Comparison of ENCODE assay signal across 8 mouse cellular contexts in genomic region chr13:67451172-67452020, GRCm38 (mm10). TPM values are rescaled to one million over a fixed set of nuclear protein-coding genes. Genes with fewer than 3 reads are reported as not detected.
DNase-seq lines count a peak whose midpoint lies in the region; ATAC-seq and TF ChIP-seq lines count a peak whose summit lies in the region.

Gene Zfp874a, minus strand, starts transcription at chr13:67451624.

- H3K27ac ChIP-seq in embryonic facial prominence, embryonic 14.5 days (replicated peaks; ENCODE audit: low read depth, low read length), result peak within 1 kb of the TSS; percentile 55
- H3K27ac ChIP-seq in heart, adult 2 months, result peak within 1 kb of the TSS; percentile 89
- peak within 1 kb of the TSS; percentile 22; the same call in 1 of the 2 replicates for H3K27ac ChIP-seq in limb, embryonic 13.5 days
- 0 out of 2 replicates have a peak within 1 kb of the TSS, but pooled peaks have one; percentile 2 for H3K27ac ChIP-seq in midbrain, embryonic 16.5 days (ENCODE audit: low read length)

- H3K36me3 ChIP-seq in embryonic facial prominence, embryonic 14.5 days (ENCODE audit: control insufficient read depth, insufficient read depth, low read length), result peaks cover 23% of the 10 kb centered on the region
- H3K36me3 ChIP-seq in heart, adult 2 months (ENCODE audit: control insufficient read depth, insufficient read depth, low read length), result no peaks in the 10 kb centered on the region
- H3K36me3 ChIP-seq in limb, embryonic 13.5 days, result peaks cover 17% of the 10 kb centered on the region
- peaks cover 8% of the 10 kb centered on the region for H3K36me3 ChIP-seq in midbrain, embryonic 16.5 days (ENCODE audit: control insufficient read depth, insufficient read depth, low read length)

- no peaks in the 10 kb centered on the region for H3K79me2 ChIP-seq in heart, adult 2 months (replicated peaks; ENCODE audit: control insufficient read depth, insufficient read depth, low read length)

- H3K27me3 ChIP-seq in embryonic facial prominence, embryonic 14.5 days (replicated peaks; ENCODE audit: control insufficient read depth, insufficient read depth, low read length), result no peaks in the 10 kb centered on the region
- no peaks in the 10 kb centered on the region for H3K27me3 ChIP-seq in heart, adult 2 months (ENCODE audit: control insufficient read depth, insufficient read depth, low read length)
- H3K27me3 ChIP-seq in limb, embryonic 13.5 days, result no peaks in the 10 kb centered on the region
- no peaks in the 10 kb centered on the region for H3K27me3 ChIP-seq in midbrain, embryonic 16.5 days (ENCODE audit: control insufficient read depth, insufficient read depth, low read depth, low read length)

- H3K4me2 ChIP-seq in embryonic facial prominence, embryonic 14.5 days (ENCODE audit: low read depth, low read length), result peak within 1 kb of the TSS; percentile 64
- peak within 1 kb of the TSS; percentile 68 for H3K4me2 ChIP-seq in limb, embryonic 13.5 days (replicated peaks)
- peak within 1 kb of the TSS; percentile 62 for H3K4me2 ChIP-seq in midbrain, embryonic 16.5 days (ENCODE audit: low read length)

- WGBS in embryonic facial prominence, embryonic 14.5 days, result under 1% methylated on average over 20 of the region's 20 CpGs
- under 1% methylated on average over 20 of the region's 20 CpGs for WGBS in heart, adult 2 months
- WGBS in limb, embryonic 13.5 days, result 1% methylated on average over 20 of the region's 20 CpGs
- 1% methylated on average over 20 of the region's 20 CpGs for WGBS in midbrain, embryonic 16.5 days

- peak within 1 kb of the TSS; percentile 56 for H3K4me3 ChIP-seq in embryonic facial prominence, embryonic 14.5 days (ENCODE audit: low read depth, low read length)
- peak within 1 kb of the TSS; percentile 61 for H3K4me3 ChIP-seq in heart, adult 2 months
- peak within 1 kb of the TSS; percentile 62 for H3K4me3 ChIP-seq in limb, embryonic 13.5 days
- peak within 1 kb of the TSS; percentile 51 for H3K4me3 ChIP-seq in midbrain, embryonic 16.5 days (ENCODE audit: low read depth, low read length)

- TF ChIP-seq POLR2A in heart, adult 2 months (IDR thresholded peaks at IDR 0.05; ENCODE audit: insufficient read depth, low read depth, low read length), result peak; percentile 75

- TF ChIP-seq EP300 in heart, adult 2 months (IDR thresholded peaks at IDR 0.05; ENCODE audit: insufficient read depth, low read depth, low read length), result peak; percentile 48; the same call in 1 of the 2 replicates

- ATAC-seq in embryonic facial prominence, embryonic 14.5 days (ENCODE audit: low read depth), result peak; percentile 97
- peak; percentile 98 for ATAC-seq in limb, embryonic 13.5 days (ENCODE audit: low FRiP score, low read depth)
- ATAC-seq in midbrain, embryonic 16.5 days, result peak; percentile 98

- intact Hi-C loops in heart, adult 2 months (cut with DNase I), result loop anchor here (1.0 to 10.0 kb wide), 4 partner anchors 33 to 273 kb away; partner anchors contain the start of genes Zfp65, Zfp748 and Zfp874b

- no peaks in the 10 kb centered on the region for H3K9me3 ChIP-seq in embryonic facial prominence, embryonic 14.5 days (ENCODE audit: control insufficient read depth, low read length)
- H3K9me3 ChIP-seq in limb, embryonic 13.5 days, result no peaks in the 10 kb centered on the region
- 0 out of 2 replicates have a peak, but pooled peaks cover under 1% of the 10 kb centered on the region for H3K9me3 ChIP-seq in midbrain, embryonic 16.5 days (replicated peaks; ENCODE audit: control insufficient read depth, low read length, poor library complexity, severe bottlenecking)

- no peak for TF ChIP-seq CTCF in heart, adult 2 months (IDR thresholded peaks at IDR 0.05)

- H3K9ac ChIP-seq in embryonic facial prominence, embryonic 14.5 days (ENCODE audit: low read depth, low read length), result peak within 1 kb of the TSS; percentile 69
- H3K9ac ChIP-seq in heart, adult 2 months (ENCODE audit: low read depth, low read length), result peak within 1 kb of the TSS; percentile 65
- peak within 1 kb of the TSS; percentile 71 for H3K9ac ChIP-seq in limb, embryonic 13.5 days
- H3K9ac ChIP-seq in midbrain, embryonic 16.5 days (ENCODE audit: low read depth, low read length), result peak within 1 kb of the TSS; percentile 54

- peak; percentile 72 for DNase-seq in 3134 (ENCODE audit: extremely low read depth, insufficient read length, low spot score)
- peak; percentile 23 to 60 for DNase-seq in adrenal gland, postnatal 4 days (ENCODE audit: low spot score in 2 of 2)
- DNase-seq in embryonic facial prominence, embryonic 14.5 days (ENCODE audit: low spot score), result peak; percentile 95
- peak; percentile 91 to 92 for DNase-seq in heart, adult 2 months
- DNase-seq in kidney, adult 8-10 months, result peak; percentile 95
- DNase-seq in spleen, postnatal 10 days (ENCODE audit: low spot score in 2 of 2), result peak; percentile 75 to 92

- H3K4me1 ChIP-seq in embryonic facial prominence, embryonic 14.5 days (ENCODE audit: control insufficient read depth, insufficient read depth, low read length), result no peaks in the 10 kb centered on the region
- H3K4me1 ChIP-seq in heart, adult 2 months (ENCODE audit: control insufficient read depth, insufficient read depth, low read length), result peaks cover 2% of the 10 kb centered on the region
- peaks cover 8% of the 10 kb centered on the region; the same call in 1 of the 2 replicates for H3K4me1 ChIP-seq in limb, embryonic 13.5 days
- H3K4me1 ChIP-seq in midbrain, embryonic 16.5 days (ENCODE audit: control insufficient read depth, insufficient read depth, low read length), result peaks cover 9% of the 10 kb centered on the region

RNA-seq across cellular contexts. Expression of gene Zfp874a, which starts in this region (rescaled TPM):
- total RNA-seq in adrenal gland, postnatal 4 days (2021), result 10 to 100 TPM; 14.9 to 15.5 TPM
- 10.4 and 10.7 TPM in 2 replicates for polyA plus RNA-seq in embryonic facial prominence, embryonic 14.5 days (2014; fragmentation: Nextera tagmentation; extraction: Ambion mirVana)
- 1 to 10 TPM; 8.0 to 9.8 TPM for total RNA-seq in heart, adult 2 months (2021)
- polyA plus RNA-seq in heart, adult 2 months (2012; rRNA removed), result 1.9 and 5.3 TPM in 2 replicates
- 11.5 and 11.6 TPM in 2 replicates for polyA plus RNA-seq in limb, embryonic 13.5 days (2015; fragmentation: Nextera tagmentation; extraction: Ambion mirVana)
- polyA plus RNA-seq in midbrain, embryonic 16.5 days (2015; fragmentation: Nextera tagmentation; extraction: Ambion mirVana), result 6.5 TPM in 2 replicates

Comparison
In these comparisons a context has a peak if more than half of its experiments do, and no peak if none do; other contexts are left out.
1. Peak in every context shown above with its lines: DNase-seq, ATAC-seq, H3K4me3 ChIP-seq and H3K27ac ChIP-seq.
2. DNase-seq: peak in every context shown above with its lines; median percentile 95 in embryonic facial prominence, embryonic 14.5 days; 95 in kidney, adult 8-10 months; 92 in heart, adult 2 months; 84 in spleen, postnatal 10 days; 72 in 3134; 42 in adrenal gland, postnatal 4 days.
3. H3K27ac ChIP-seq: peak in every context shown above with its lines; median percentile 89 in heart, adult 2 months; 55 in embryonic facial prominence, embryonic 14.5 days; 22 in limb, embryonic 13.5 days; 2 in midbrain, embryonic 16.5 days.